7 mouse cellular contexts compared by ENCODE assay signal in the genomic region with DNA sequence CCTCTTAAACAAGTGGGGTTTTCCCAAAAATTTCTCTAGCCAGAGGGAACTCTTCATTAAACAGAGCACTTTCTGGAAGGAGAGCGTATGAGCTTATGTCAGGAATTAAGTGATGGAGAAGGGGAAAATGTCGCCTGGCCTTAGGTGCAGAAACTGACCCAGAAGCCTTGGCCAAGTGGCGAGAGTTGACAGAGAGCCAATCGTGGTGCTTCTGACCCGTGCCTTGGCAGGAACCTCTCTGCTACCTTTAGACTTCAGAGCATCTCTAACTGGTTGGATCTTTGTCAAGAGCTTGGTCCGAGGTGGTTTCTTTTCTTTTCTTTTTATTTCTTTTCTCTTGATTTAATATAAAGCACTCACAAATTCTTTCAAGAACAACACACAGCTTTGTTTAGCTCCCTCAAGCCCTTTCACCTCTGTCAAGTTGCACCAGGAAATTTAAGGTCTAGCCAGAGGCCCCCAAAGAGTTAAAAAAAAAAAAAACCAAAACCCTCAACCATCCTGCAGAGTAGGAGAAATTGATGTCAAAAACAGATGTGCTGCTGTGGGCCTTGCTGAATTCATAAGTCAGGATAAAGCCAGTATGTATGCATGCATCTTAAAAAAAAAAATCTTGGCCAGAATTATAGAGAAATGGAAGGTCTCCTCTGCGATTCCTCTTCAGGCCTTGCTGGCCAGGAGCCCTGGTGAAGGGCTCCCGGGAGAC.
DNase-seq lines count a peak whose midpoint lies in the region; ATAC-seq and TF ChIP-seq lines count a peak whose summit lies in the region.

No protein-coding gene starts in this region.

- no peaks in the 10 kb centered on the region for H3K9me3 ChIP-seq in lung, postnatal 0 days (ENCODE audit: low read length)
- no peaks in the 10 kb centered on the region for H3K9me3 ChIP-seq in forebrain, embryonic 15.5 days

- no peaks in the 10 kb centered on the region for H3K27me3 ChIP-seq in lung, postnatal 0 days (replicated peaks; ENCODE audit: insufficient read depth, low read length)
- H3K27me3 ChIP-seq in forebrain, embryonic 15.5 days, result no peaks in the 10 kb centered on the region

- no peak for ATAC-seq in lung, postnatal 0 days
- no peak for ATAC-seq in forebrain, embryonic 15.5 days (replicated peaks)
- ATAC-seq in frontal cortex, adult (ENCODE audit: low TSS enrichment), result no peak

- no peak overlapping the region for H3K9ac ChIP-seq in lung, postnatal 0 days (replicated peaks; ENCODE audit: low read depth)
- H3K9ac ChIP-seq in forebrain, embryonic 15.5 days (replicated peaks), result no peak overlapping the region

- no peak for DNase-seq in lung, postnatal 0 days (ENCODE audit: low spot score)
- DNase-seq in lung, postnatal 36 days, result no peak
- peak; percentile 59 to 77 for DNase-seq in kidney, postnatal 36 days
- no peak for DNase-seq in T-cell, adult 2 months (ENCODE audit: low spot score)
- no peak for DNase-seq in adipocyte (ENCODE audit: low spot score)

- 0 out of 2 replicates have a peak overlapping the region, but pooled peaks have one; percentile 11 for H3K27ac ChIP-seq in lung, postnatal 0 days (ENCODE audit: low read length)
- peak overlapping the region; percentile 79 for H3K27ac ChIP-seq in forebrain, embryonic 15.5 days (replicated peaks)

- no peaks in the 10 kb centered on the region for H3K36me3 ChIP-seq in lung, postnatal 0 days (ENCODE audit: insufficient read depth, low read length)
- H3K36me3 ChIP-seq in forebrain, embryonic 15.5 days, result no peaks in the 10 kb centered on the region

- H3K4me1 ChIP-seq in lung, postnatal 0 days (ENCODE audit: insufficient read depth, low read depth, low read length), result no peaks in the 10 kb centered on the region
- H3K4me1 ChIP-seq in forebrain, embryonic 15.5 days, result peaks cover 16% of the 10 kb centered on the region

- no peak overlapping the region for H3K4me2 ChIP-seq in lung, postnatal 0 days (replicated peaks; ENCODE audit: low read depth, low read length)
- H3K4me2 ChIP-seq in forebrain, embryonic 15.5 days (replicated peaks), result no peak overlapping the region

- WGBS in lung, postnatal 0 days, result 43% methylated on average over 8 of the region's 8 CpGs
- WGBS in forebrain, embryonic 15.5 days, result 41% methylated on average over 8 of the region's 8 CpGs

- no peak overlapping the region for H3K4me3 ChIP-seq in lung, postnatal 0 days (ENCODE audit: low read depth, low read length)
- H3K4me3 ChIP-seq in forebrain, embryonic 15.5 days, result no peak overlapping the region

- no peak for TF ChIP-seq EP300 in lung, postnatal 0 days (IDR thresholded peaks at IDR 0.05)

- no peak for TF ChIP-seq CTCF in lung, postnatal 0 days (IDR thresholded peaks at IDR 0.05)

Comparison
In these comparisons a context has a peak if more than half of its experiments do, and no peak if none do; other contexts are left out.
1. DNase-seq: peak in kidney, postnatal 36 days (2 of 2); none in lung, postnatal 0 days (single experiment), lung, postnatal 36 days (single experiment), T-cell, adult 2 months (single experiment) and adipocyte (single experiment).